Mouse (Mus musculus) CH12.LX (cell line): ENCODE data around the gene Pigo. TPM values are rescaled to one million over a fixed set of nuclear protein-coding genes. Genes with fewer than 3 reads are reported as not detected.

Source experiments
- DNase-seq: peaks from one replicate; pipeline ENCODE4 v3.0.0-alpha.2; 2013; ENCODE audit errors: extremely low read depth
- H3K27ac ChIP-seq: 2 replicates; pipeline ENCODE4 v1.5.1; 2012; ENCODE audit warnings: low read depth, mild to moderate bottlenecking, control low read depth, moderate library complexity; ENCODE audit not compliant: insufficient read depth
- H3K27me3 ChIP-seq: replicated peaks from 2 replicates; pipeline ENCODE3; 2012; ENCODE audit warnings: inconsistent platforms
- H3K36me3 ChIP-seq, 2 experiments: replicated peaks in 1 of 2; 2 replicates each; pipeline versions ENCODE3 to v1.6.1; 2012; ENCODE audit warnings: inconsistent platforms in 1 of 2, low read length in 1 of 2, mild to moderate bottlenecking in 1 of 2, mixed read lengths in 1 of 2, moderate library complexity in 1 of 2; ENCODE audit not compliant: control insufficient read depth in 1 of 2, insufficient read depth in 1 of 2
- H3K4me1 ChIP-seq, 2 experiments: 2 replicates each; pipeline ENCODE4 v1.6.1; 2012; ENCODE audit warnings: inconsistent platforms in 1 of 2, moderate library complexity in 1 of 2; ENCODE audit not compliant: insufficient read depth in 2 of 2, control insufficient read depth in 1 of 2
- H3K4me2 ChIP-seq: 2 replicates; pipeline ENCODE4 v1.6.1; 2012; ENCODE audit warnings: low read depth, mild to moderate bottlenecking, control low read depth; ENCODE audit not compliant: poor library complexity, insufficient read depth, severe bottlenecking
- H3K4me3 ChIP-seq, 3 experiments: fragments of 150-350 bp in 1 of 3; sonication (generic) in 1 of 3; replicated peaks in 1 of 3; 2 replicates each; pipeline versions ENCODE3 to v1.5.1; 2011 to 2012; ENCODE audit warnings: low read depth in 2 of 3, low read length in 2 of 3, mild to moderate bottlenecking in 2 of 3, moderate library complexity in 2 of 3, control low read depth in 1 of 3, improper control_type of control experiment in 1 of 3, inconsistent platforms in 1 of 3, mixed read lengths in 1 of 3; ENCODE audit not compliant: poor library complexity in 1 of 3
- H3K79me2 ChIP-seq: replicated peaks from 2 replicates; pipeline ENCODE4 v1.6.1; 2012; ENCODE audit warnings: mild to moderate bottlenecking, moderate library complexity; ENCODE audit not compliant: control insufficient read depth, poor library complexity, insufficient read depth, severe bottlenecking; ENCODE audit errors: extremely low read depth
- H3K9ac ChIP-seq: 2 replicates; pipeline ENCODE4 v1.6.1; 2012; ENCODE audit warnings: low read depth, mild to moderate bottlenecking, control low read depth, moderate library complexity; ENCODE audit not compliant: insufficient read depth
- H3K9me3 ChIP-seq: replicated peaks from 2 replicates; pipeline ENCODE3; 2012; ENCODE audit warnings: low read length, inconsistent platforms, mixed read lengths
- BHLHE40 ChIP-seq: IDR thresholded peaks from 2 replicates; pipeline ENCODE4 v1.6.1; 2011; ENCODE audit warnings: mild to moderate bottlenecking, low read depth, low read length, improper control_type of control experiment
- CHD1 ChIP-seq: IDR thresholded peaks from 2 replicates; pipeline ENCODE4 v1.6.1; 2012; ENCODE audit warnings: low read depth, low read length, improper control_type of control experiment, inconsistent platforms
- CHD2 ChIP-seq: IDR thresholded peaks from 2 replicates; pipeline ENCODE4 v1.6.1; 2011; ENCODE audit warnings: low read length, improper control_type of control experiment
- CTCF ChIP-seq, 2 experiments: IDR thresholded peaks in 1 of 2; conservative IDR thresholded peaks in 1 of 2; 2 replicates each; pipeline ENCODE4 v1.5.1; 2011 to 2012; ENCODE audit warnings: low read depth in 2 of 2, low read length in 2 of 2, improper control_type of control experiment in 1 of 2, inconsistent platforms in 1 of 2, mild to moderate bottlenecking in 1 of 2, moderate library complexity in 1 of 2
- ELF1 ChIP-seq: IDR thresholded peaks from 2 replicates; pipeline ENCODE4 v1.6.1; 2014; ENCODE audit warnings: low read depth, mild to moderate bottlenecking, inconsistent platforms, low read length, improper control_type of control experiment
- EP300 ChIP-seq: IDR thresholded peaks from 2 replicates; pipeline ENCODE4 v1.6.1; 2011; ENCODE audit warnings: low read length, improper control_type of control experiment
- ETS1 ChIP-seq: conservative IDR thresholded peaks from 2 replicates; pipeline ENCODE4 v1.6.1; 2012; ENCODE audit warnings: low read depth, mild to moderate bottlenecking, inconsistent platforms, low read length, improper control_type of control experiment, moderate library complexity
- GABPA ChIP-seq: IDR thresholded peaks from 2 replicates; pipeline ENCODE4 v1.6.1; 2012; ENCODE audit warnings: low read depth, low read length, improper control_type of control experiment, inconsistent platforms; ENCODE audit not compliant: insufficient replicate concordance
- HCFC1 ChIP-seq: IDR thresholded peaks from 2 replicates; pipeline ENCODE4 v1.6.1; 2012; ENCODE audit warnings: low read depth, mild to moderate bottlenecking, inconsistent platforms, low read length, improper control_type of control experiment
- IRF4 ChIP-seq: IDR thresholded peaks from 2 replicates; pipeline ENCODE4 v1.6.1; 2014; ENCODE audit warnings: low read depth, mild to moderate bottlenecking, inconsistent platforms, low read length, improper control_type of control experiment
- JUN ChIP-seq: IDR thresholded peaks from 2 replicates; pipeline ENCODE4 v1.6.1; 2011; ENCODE audit warnings: low read depth, mild to moderate bottlenecking, low read length, improper control_type of control experiment, moderate library complexity; ENCODE audit not compliant: insufficient read depth
- JUND ChIP-seq: conservative IDR thresholded peaks from 2 replicates; pipeline ENCODE4 v1.6.1; 2011; ENCODE audit warnings: low read depth, low read length, improper control_type of control experiment
- KAT2A ChIP-seq: IDR thresholded peaks from 2 replicates; pipeline ENCODE4 v1.6.1; 2012; ENCODE audit warnings: low read length, improper control_type of control experiment, inconsistent platforms; ENCODE audit not compliant: insufficient replicate concordance
- MAFK ChIP-seq: IDR thresholded peaks from 2 replicates; pipeline ENCODE4 v1.6.1; 2011; ENCODE audit warnings: low read length, improper control_type of control experiment; ENCODE audit not compliant: insufficient replicate concordance
- MAX ChIP-seq: IDR thresholded peaks from 2 replicates; pipeline ENCODE4 v1.6.1; 2011; ENCODE audit warnings: low read length, improper control_type of control experiment
- MAZ ChIP-seq: IDR thresholded peaks from 2 replicates; pipeline ENCODE4 v1.6.1; 2012; ENCODE audit warnings: low read depth, mild to moderate bottlenecking, inconsistent platforms, low read length, improper control_type of control experiment, moderate library complexity
- MEF2A ChIP-seq: IDR thresholded peaks from 2 replicates; pipeline ENCODE4 v1.6.1; 2014; ENCODE audit warnings: low read depth, mild to moderate bottlenecking, inconsistent platforms, low read length, improper control_type of control experiment, borderline replicate concordance
- MXI1 ChIP-seq: IDR thresholded peaks from 2 replicates; pipeline ENCODE4 v1.6.1; 2011; ENCODE audit warnings: mild to moderate bottlenecking, low read depth, low read length, improper control_type of control experiment
- MYC ChIP-seq: IDR thresholded peaks from 2 replicates; pipeline ENCODE4 v1.6.1; 2011; ENCODE audit warnings: low read depth, mild to moderate bottlenecking, improper control_type of control experiment, low read length
- NELFE ChIP-seq: IDR thresholded peaks from 2 replicates; pipeline ENCODE4 v1.6.1; 2011; ENCODE audit warnings: low read depth, low read length, improper control_type of control experiment
- NRF1 ChIP-seq: IDR thresholded peaks from 2 replicates; pipeline ENCODE4 v1.6.1; 2014; ENCODE audit warnings: low read depth, mild to moderate bottlenecking, inconsistent platforms, low read length, improper control_type of control experiment, moderate library complexity
- PAX5 ChIP-seq: IDR thresholded peaks from 2 replicates; pipeline ENCODE4 v1.6.1; 2012; ENCODE audit warnings: low read length, inconsistent platforms, mixed read lengths
- POLR2A ChIP-seq: IDR thresholded peaks from 2 replicates; pipeline ENCODE4 v1.6.1; 2011; ENCODE audit warnings: low read depth, mild to moderate bottlenecking, improper control_type of control experiment, low read length
- POLR2AphosphoS2 ChIP-seq: IDR thresholded peaks from 2 replicates; pipeline ENCODE4 v1.6.1; 2011; ENCODE audit warnings: low read depth, low read length, improper control_type of control experiment
- RAD21 ChIP-seq: IDR thresholded peaks from 2 replicates; pipeline ENCODE4 v1.6.1; 2011; ENCODE audit warnings: low read depth, mild to moderate bottlenecking, low read length, improper control_type of control experiment, moderate library complexity
- RCOR1 ChIP-seq: conservative IDR thresholded peaks from 2 replicates; pipeline ENCODE4 v1.6.1; 2012; ENCODE audit warnings: low read depth, mild to moderate bottlenecking, inconsistent platforms, low read length, improper control_type of control experiment
- SIN3A ChIP-seq: IDR thresholded peaks from 2 replicates; pipeline ENCODE4 v1.6.1; 2012; ENCODE audit warnings: low read length, improper control_type of control experiment, inconsistent platforms
- SMC3 ChIP-seq: IDR thresholded peaks from 2 replicates; pipeline ENCODE4 v1.6.1; 2011; ENCODE audit warnings: low read depth, low read length, improper control_type of control experiment
- TBP ChIP-seq: conservative IDR thresholded peaks from 2 replicates; pipeline ENCODE4 v1.6.1; 2011; ENCODE audit warnings: low read depth, low read length, improper control_type of control experiment
- TCF12 ChIP-seq: IDR thresholded peaks from 2 replicates; pipeline ENCODE4 v1.6.1; 2014; ENCODE audit warnings: low read depth, mild to moderate bottlenecking, inconsistent platforms, low read length, improper control_type of control experiment
- UBTF ChIP-seq: IDR thresholded peaks from 2 replicates; pipeline ENCODE4 v1.6.1; 2012; ENCODE audit warnings: low read depth, mild to moderate bottlenecking, inconsistent platforms, low read length, improper control_type of control experiment, moderate library complexity
- USF1 ChIP-seq: IDR thresholded peaks from 2 replicates; pipeline ENCODE4 v1.6.1; 2014; ENCODE audit warnings: low read depth, mild to moderate bottlenecking, inconsistent platforms, low read length, improper control_type of control experiment
- ZC3H11A ChIP-seq: IDR thresholded peaks from 2 replicates; pipeline ENCODE4 v1.6.1; 2012; ENCODE audit warnings: low read depth, mild to moderate bottlenecking, inconsistent platforms, low read length, improper control_type of control experiment
- ZKSCAN1 ChIP-seq: IDR thresholded peaks from 2 replicates; pipeline ENCODE4 v1.6.1; 2012; ENCODE audit warnings: low read depth, inconsistent platforms, low read length, improper control_type of control experiment, borderline replicate concordance
- ZMIZ1 ChIP-seq: IDR thresholded peaks from 2 replicates; pipeline ENCODE4 v1.6.1; 2012; ENCODE audit warnings: low read depth, mild to moderate bottlenecking, inconsistent platforms, low read length, improper control_type of control experiment
- ZNF384 ChIP-seq: IDR thresholded peaks from 2 replicates; pipeline ENCODE4 v1.6.1; 2012; ENCODE audit warnings: low read depth, low read length, improper control_type of control experiment, inconsistent platforms
- dilution Hi-C: fragments of 300-500 bp; cut with MboI; formaldehyde crosslinking; loops from 2 replicates; pipeline ENCODE4 v1.14.3; 2020; ENCODE audit warnings: low sequenced_read_pairs; ENCODE audit not compliant: extremely low pct_unique_long_range_greater_than_20kb, extremely low pct_ligation_motif_present
- in situ Hi-C: fragments of 300-500 bp; cut with MboI; formaldehyde crosslinking; loops from 3 replicates; pipeline ENCODE4 v1.14.3; 2019; ENCODE audit warnings: low sequenced_read_pairs, low pct_ligation_motif_present, low pct_unique_long_range_greater_than_20kb, mixed read lengths
- polyA plus RNA-seq: library from polyadenylated mRNA; unstranded; fragments of >175 nt; gene quantifications from 2 replicates; pipeline ENCODE4 v1.2.1, GENCODE M21; 2012; ENCODE audit warnings: low read depth; ENCODE audit not compliant: insufficient read length
- total RNA-seq, 2 experiments: library from RNA; depleted of rRNA; stranded (reverse); fragments of 300-350 nt in 1 of 2; fragments of >200 nt in 1 of 2; gene quantifications; 2 replicates each; pipeline ENCODE4 v1.2.3; 2012 to 2014

Pigo gene
- total RNA-seq (2012; rRNA removed) (18.7 and 19.1 TPM in 2 replicates), total RNA-seq (2014; rRNA removed) (8.0 and 8.7 TPM in 2 replicates), polyA plus RNA-seq (19.4 and 21.9 TPM in 2 replicates)

DNA sequence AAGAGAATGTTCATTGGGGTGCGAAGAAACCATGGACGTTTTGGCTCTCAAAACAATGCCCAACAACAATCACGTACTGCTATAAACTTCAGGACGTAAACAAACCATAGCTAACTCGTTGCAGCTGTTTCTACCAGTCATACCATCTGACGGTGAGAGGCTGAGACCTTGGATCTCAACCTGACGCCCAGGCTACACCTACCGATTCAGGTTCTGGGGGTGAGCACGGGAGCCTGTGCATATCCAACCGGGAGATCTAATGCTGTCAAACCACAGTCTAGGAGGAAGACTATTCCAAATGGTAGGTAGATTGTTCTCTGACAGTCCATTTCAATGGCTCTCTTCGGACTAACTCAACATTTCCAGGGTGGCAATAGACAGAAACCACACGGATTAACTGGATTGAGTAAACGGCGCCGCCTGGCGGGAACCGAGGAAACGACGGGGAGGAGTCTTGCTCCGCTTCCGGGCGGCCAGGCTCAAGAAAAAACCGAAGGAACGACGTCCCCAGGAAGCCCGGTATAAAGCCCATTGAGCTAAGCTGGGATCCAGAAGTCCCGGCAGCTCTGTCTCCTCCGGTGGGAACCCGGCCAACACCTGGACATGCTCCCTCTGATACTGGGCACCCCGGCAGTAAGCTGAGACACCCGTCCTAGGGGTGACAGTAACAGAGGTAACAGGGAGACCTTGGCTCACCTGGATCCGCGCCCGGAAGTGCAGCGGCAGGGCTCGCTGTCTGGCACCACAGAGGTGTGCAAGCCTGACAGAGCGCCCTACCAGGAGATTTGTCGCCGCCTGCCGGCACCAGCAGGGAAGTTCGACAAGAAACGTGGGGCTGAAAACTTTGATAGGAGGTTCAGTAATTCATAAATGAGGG is at the start of gene Pigo:
Gene Pigo, minus strand, starts transcription at position 736 of the 877 bp plus-strand sequence.
- H3K79me2 ChIP-seq, result peaks cover 10% of the 10 kb centered on the region
- peak; percentile 93 for DNase-seq
- peak within 1 kb of the TSS; percentile 89 for H3K4me2 ChIP-seq
- H3K27ac ChIP-seq, result peak within 1 kb of the TSS; percentile 34; the same call in 1 of the 2 replicates
- H3K9me3 ChIP-seq, result no peaks in the 10 kb centered on the region
- peak within 1 kb of the TSS; percentile 59 to 77 (median 59) for H3K4me3 ChIP-seq
- in situ Hi-C loops (no loop called here), dilution Hi-C loops (no loop called here)
- H3K27me3 ChIP-seq, result no peaks in the 10 kb centered on the region
- peak within 1 kb of the TSS; percentile 76 for H3K9ac ChIP-seq
- H3K4me1 ChIP-seq, result peaks cover 8 to 25% of the 10 kb centered on the region in 2 experiments
- H3K36me3 ChIP-seq, result peaks cover 51 to 84% of the 10 kb centered on the region in 2 experiments
- TF ChIP-seq SMC3, result peak; percentile 65
- TF ChIP-seq USF1, result no peak
- 0 out of 2 replicates have a peak, but pooled peaks have one; percentile 56 for TF ChIP-seq RCOR1
- 0 out of 2 replicates have a peak, but pooled peaks have one; percentile 26 for TF ChIP-seq ETS1
- TF ChIP-seq GABPA, result peak; percentile 84
- peak; percentile 58 to 91; a peak in 3 of 4 replicates for TF ChIP-seq CTCF (conservative IDR thresholded peaks at IDR 0.05 in 1 of 2, IDR thresholded peaks at IDR 0.05 in 1 of 2; ENCODE audit: low read depth in 2 of 2, low read length in 2 of 2)
- no peak for TF ChIP-seq PAX5
- TF ChIP-seq ZKSCAN1, result no peak
- peak; percentile 77; the same call in 1 of the 2 replicates for TF ChIP-seq MAZ
- peak; percentile 66 for TF ChIP-seq CHD2
- TF ChIP-seq MXI1, result peak; percentile 88
- TF ChIP-seq POLR2AphosphoS2, result peak; percentile 94; the same call in 1 of the 2 replicates
- no peak for TF ChIP-seq CHD1
- no peak for TF ChIP-seq UBTF
- peak; percentile 34; the same call in 1 of the 2 replicates for TF ChIP-seq NRF1
- peak; percentile 93 for TF ChIP-seq SIN3A
- peak; percentile 89 for TF ChIP-seq HCFC1
- peak; percentile 63; the same call in 1 of the 2 replicates for TF ChIP-seq ZNF384
- peak; percentile 83 for TF ChIP-seq TCF12
- peak; percentile 74; the same call in 1 of the 2 replicates for TF ChIP-seq MYC
- TF ChIP-seq JUN, result no peak
- no peak for TF ChIP-seq ZC3H11A
- TF ChIP-seq RAD21, result peak; percentile 50
- no peak for TF ChIP-seq MAFK
- peak; percentile 54; the same call in 1 of the 2 replicates for TF ChIP-seq MEF2A
- peak; percentile 80 for TF ChIP-seq KAT2A
- peak; percentile 93 for TF ChIP-seq ELF1
- TF ChIP-seq EP300, result no peak
- peak; percentile 70; the same call in 1 of the 2 replicates for TF ChIP-seq ZMIZ1
- TF ChIP-seq TBP, result peak; percentile 50; the same call in 1 of the 2 replicates
- peak; percentile 83 for TF ChIP-seq POLR2A
- TF ChIP-seq IRF4, result peak; percentile 33
- TF ChIP-seq MAX, result peak; percentile 82
- TF ChIP-seq BHLHE40, result 0 out of 2 replicates have a peak, but pooled peaks have one; percentile 31
- peak; percentile 68 for TF ChIP-seq NELFE
- TF ChIP-seq JUND, result 0 out of 2 replicates have a peak, but pooled peaks have one; percentile 31
